Mouse (Mus musculus) lung, adult 2 months (tissue): Measurements from ENCODE around the gene Sh3rf3.

Experiments used
- CTCF ChIP-seq: fragments of 200-500 bp; IDR thresholded peaks from 2 replicates; pipeline ENCODE4 v1.5.1; 2011; ENCODE audit warnings: mild to moderate bottlenecking, low read length, control low read depth; ENCODE audit not compliant: insufficient read depth
- POLR2A ChIP-seq: fragments of 200-500 bp; IDR thresholded peaks from 2 replicates; pipeline ENCODE4 v1.6.1; 2011; ENCODE audit warnings: low read depth, mild to moderate bottlenecking, control low read depth, low read length, borderline replicate concordance; ENCODE audit errors: extremely low read depth

- TF ChIP-seq POLR2A (no peak), CTCF (no peak)
Observed at GRCm38 (mm10) chr10:58797555-58797954, 15.6 kb upstream of the Sh3rf3 start.
